Mouse (Mus musculus) heart, adult 2 months (tissue): Measurements from ENCODE around the gene Gm37240.

Source experiments
- CTCF ChIP-seq: fragments of 200-600 bp; IDR thresholded peaks from 2 replicates; pipeline ENCODE4 v1.8.1; 2022; ENCODE audit warnings: antibody characterized with exemption, mild to moderate bottlenecking, moderate library complexity
- EP300 ChIP-seq: fragments of 200-500 bp; IDR thresholded peaks from 2 replicates; pipeline ENCODE4 v1.6.1; 2011; ENCODE audit warnings: low read depth, low read length, control low read depth; ENCODE audit not compliant: insufficient read depth

- TF ChIP-seq EP300 (no peak), CTCF (no peak)
Measured at GRCm38 (mm10) chr3:85106956-85107355, 780.4 kb downstream of the Gm37240 start.
